27 mouse cellular contexts compared by ENCODE assay signal in genomic region chr11:114127426-114127825, GRCm38 (mm10).
DNase-seq lines count a peak whose midpoint lies in the region; ATAC-seq and TF ChIP-seq lines count a peak whose summit lies in the region.
"Had no signal": no experiment of that assay in that cellular context is flagged by ENCODE, and none has a peak within 500 bp of the region (broad histone marks: within the 10 kb centered on the region; RNA-seq: fewer than 3 reads in every experiment).

No protein-coding gene starts in this region.

- no peaks in the 10 kb centered on the region for H3K9me3 ChIP-seq in kidney, embryonic 15.5 days (replicated peaks)
- no peaks in the 10 kb centered on the region for H3K9me3 ChIP-seq in CH12.LX (replicated peaks; ENCODE audit: low read length)
- H3K9me3 ChIP-seq: heart, embryonic 10.5 days; heart, embryonic 15.5 days; hindbrain, embryonic 12.5 days; limb, embryonic 13.5 days had no signal

- 22% methylated on average over 8 of the region's 8 CpGs for WGBS in kidney, embryonic 15.5 days

- no peak overlapping the region for H3K27ac ChIP-seq in kidney, embryonic 15.5 days
- H3K27ac ChIP-seq in CH12.LX (ENCODE audit: insufficient read depth, low read depth): no peak overlapping the region
- H3K27ac ChIP-seq: heart, embryonic 10.5 days; heart, embryonic 15.5 days; hindbrain, embryonic 12.5 days; limb, embryonic 13.5 days; stomach, postnatal 0 days had no signal

- no peak for TF ChIP-seq POLR2A in CH12.LX (IDR thresholded peaks at IDR 0.05; ENCODE audit: low read depth, low read length)

- no peak for TF ChIP-seq RAD21 in CH12.LX (IDR thresholded peaks at IDR 0.05; ENCODE audit: low read depth, low read length)

- H3K36me3 ChIP-seq in kidney, embryonic 15.5 days: no peaks in the 10 kb centered on the region
- no peaks in the 10 kb centered on the region for H3K36me3 ChIP-seq in CH12.LX (replicated peaks in 1 of 2; ENCODE audit: control insufficient read depth in 1 of 2, insufficient read depth in 1 of 2, low read length in 1 of 2)
- H3K36me3 ChIP-seq: heart, embryonic 10.5 days; heart, embryonic 15.5 days; hindbrain, embryonic 12.5 days; limb, embryonic 13.5 days had no signal

- TF ChIP-seq EP300 in CH12.LX (IDR thresholded peaks at IDR 0.05; ENCODE audit: low read length): no peak

- peaks cover 9% of the 10 kb centered on the region for H3K4me1 ChIP-seq in kidney, embryonic 15.5 days
- peaks cover 0 to 18% of the 10 kb centered on the region in 2 experiments; a peak in 2 of 4 replicates for H3K4me1 ChIP-seq in CH12.LX (ENCODE audit: control insufficient read depth in 1 of 2, insufficient read depth in 2 of 2)
- H3K4me1 ChIP-seq: heart, embryonic 15.5 days had no signal

- H3K4me2 ChIP-seq in kidney, embryonic 15.5 days: 0 out of 2 replicates have a peak overlapping the region, but pooled peaks have one; percentile 27
- H3K4me2 ChIP-seq in CH12.LX (ENCODE audit: insufficient read depth, low read depth, poor library complexity, severe bottlenecking): peak overlapping the region; percentile 24; the same call in 1 of the 2 replicates
- H3K4me2 ChIP-seq: heart, embryonic 15.5 days; hindbrain, embryonic 12.5 days; limb, embryonic 13.5 days; liver, embryonic 11.5 days had no signal

- in situ Hi-C loops in CH12.LX (cut with MboI; ENCODE audit: low pct_ligation_motif_present, low pct_unique_long_range_greater_than_20kb, low sequenced_read_pairs): no loop called here

- peaks cover 20% of the 10 kb centered on the region; the same call in 1 of the 2 replicates for H3K27me3 ChIP-seq in kidney, embryonic 15.5 days
- peaks cover 51% of the 10 kb centered on the region for H3K27me3 ChIP-seq in CH12.LX (replicated peaks)
- H3K27me3 ChIP-seq: heart, embryonic 15.5 days; hindbrain, embryonic 12.5 days had no signal

- no peak overlapping the region for H3K9ac ChIP-seq in kidney, embryonic 15.5 days
- no peak overlapping the region for H3K9ac ChIP-seq in CH12.LX (ENCODE audit: insufficient read depth, low read depth)
- H3K9ac ChIP-seq: heart, embryonic 15.5 days; hindbrain, embryonic 12.5 days; limb, embryonic 13.5 days had no signal

- dilution Hi-C loops in CH12.LX (cut with MboI; ENCODE audit: extremely low pct_ligation_motif_present, extremely low pct_unique_long_range_greater_than_20kb, low sequenced_read_pairs): no loop called here

- no peak overlapping the region for H3K4me3 ChIP-seq in kidney, embryonic 15.5 days (replicated peaks)
- no peak overlapping the region for H3K4me3 ChIP-seq in CH12.LX (replicated peaks in 1 of 3; ENCODE audit: low read depth in 2 of 3, low read length in 2 of 3, poor library complexity in 1 of 3)
- H3K4me3 ChIP-seq: heart, embryonic 10.5 days; heart, embryonic 15.5 days; hindbrain, embryonic 12.5 days; limb, embryonic 13.5 days had no signal

- ATAC-seq in kidney, embryonic 15.5 days (replicated peaks; ENCODE audit: low FRiP score): no peak
- ATAC-seq: forebrain, embryonic 14.5 days had no signal

- no peaks in the 10 kb centered on the region for H3K79me2 ChIP-seq in CH12.LX (replicated peaks; ENCODE audit: control insufficient read depth, extremely low read depth, insufficient read depth, poor library complexity, severe bottlenecking)

- TF ChIP-seq CTCF in CH12.LX (conservative IDR thresholded peaks at IDR 0.05 in 1 of 2, IDR thresholded peaks at IDR 0.05 in 1 of 2; ENCODE audit: low read depth in 2 of 2, low read length in 2 of 2): no peak

- peak; percentile 30 for DNase-seq in embryo, embryonic 11 days
- DNase-seq in embryo, embryonic 9.5 days (ENCODE audit: extremely low spot score): no peak
- DNase-seq in kidney, postnatal 10 days: no peak
- DNase-seq in CH12.LX (ENCODE audit: extremely low read depth) (peak; percentile 62), ZHBTc4 (ENCODE audit: low read depth, low spot score) (peak; percentile 82)
- no peak for DNase-seq in adrenal gland, adult (ENCODE audit: inconsistent age in 2 of 2, low spot score in 1 of 2)
- DNase-seq: adrenal gland, postnatal 10 days; cerebellum, adult 8-10 months; cerebellum, postnatal 25 days; gastrocnemius, postnatal 25 days; heart, adult 11 months; heart, postnatal 36 days; kidney, adult 11 months; kidney, postnatal 4 days; lung, postnatal 4 days; right cerebral cortex, adult 18-20 months; spleen, adult 18-20 months; thymus, adult 18-20 months; thymus, postnatal 25 days had no signal

TF ChIP-seq in CH12.LX, 34 proteins besides CTCF, POLR2A, EP300 and RAD21:
- TF ChIP-seq IRF4 (IDR thresholded peaks at IDR 0.05; ENCODE audit: low read depth, low read length) (no peak), ZC3H11A (IDR thresholded peaks at IDR 0.05; ENCODE audit: low read depth, low read length) (no peak), ZNF384 (IDR thresholded peaks at IDR 0.05; ENCODE audit: low read depth, low read length) (no peak), JUND (conservative IDR thresholded peaks at IDR 0.05; ENCODE audit: low read depth, low read length) (no peak), SMC3 (IDR thresholded peaks at IDR 0.05; ENCODE audit: low read depth, low read length) (no peak), ZMIZ1 (IDR thresholded peaks at IDR 0.05; ENCODE audit: low read depth, low read length) (no peak)
TF ChIP-seq in CH12.LX: peak in this region for 0.

Comparison
In these comparisons a context has a peak if more than half of its experiments do, and no peak if none do; other contexts are left out.
1. DNase-seq: peak in embryo, embryonic 11 days (single experiment), CH12.LX (single experiment) and ZHBTc4 (single experiment); none in embryo, embryonic 9.5 days (single experiment), kidney, postnatal 10 days (single experiment) and adrenal gland, adult (0 of 2).